Mouse (Mus musculus): ENCODE measurements around the gene Ppp4r2. TPM values are rescaled to one million over a fixed set of nuclear protein-coding genes. Genes with fewer than 3 reads are reported as not detected.

Gene Ppp4r2
- polyA plus RNA-seq (2015; fragmentation: Nextera tagmentation; extraction: Ambion mirVana): 14.6 and 17.2 TPM in 2 replicates

DNA sequence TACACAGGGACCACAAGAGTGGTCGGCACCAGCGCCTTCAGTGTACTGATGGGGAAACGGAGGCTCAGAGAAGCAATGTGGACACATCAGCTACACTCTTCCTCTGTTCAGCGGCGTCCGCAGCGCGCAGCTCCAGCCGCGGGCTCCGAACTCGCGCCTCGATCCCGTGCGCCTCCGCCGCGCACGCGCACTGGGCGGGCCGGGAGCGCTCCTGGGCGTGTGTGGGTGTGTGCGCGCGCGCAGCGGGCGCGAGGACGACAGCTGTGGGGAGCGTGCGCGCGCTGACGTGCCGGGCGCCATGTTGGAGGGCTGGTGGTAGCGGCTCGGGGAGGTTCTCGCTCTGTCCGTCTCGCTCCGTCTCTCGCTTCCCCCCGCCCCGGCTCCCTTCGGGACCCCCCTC is at the start of gene Ppp4r2:
Gene Ppp4r2 (plus strand): TSS at position 268 of the 400 bp plus-strand sequence.
- Histone ChIP-seq H3K9ac (peak within 1 kb of the TSS; percentile 76), H3K27ac (peak within 1 kb of the TSS; percentile 86), H3K9me3 (no peaks in the 10 kb centered on the region), H3K4me1 (replicated peaks) (0 out of 2 replicates have a peak, but pooled peaks cover 9% of the 10 kb centered on the region), H3K27me3 (replicated peaks) (no peaks in the 10 kb centered on the region), H3K4me2 (replicated peaks) (peak within 1 kb of the TSS; percentile 58), H3K4me3 (replicated peaks) (peak within 1 kb of the TSS; percentile 77), H3K36me3 (peaks cover 6% of the 10 kb centered on the region; the same call in 1 of the 2 replicates)
- ATAC-seq: peak; percentile 97
- WGBS: under 1% methylated on average over 40 of the region's 50 CpGs

DNA sequence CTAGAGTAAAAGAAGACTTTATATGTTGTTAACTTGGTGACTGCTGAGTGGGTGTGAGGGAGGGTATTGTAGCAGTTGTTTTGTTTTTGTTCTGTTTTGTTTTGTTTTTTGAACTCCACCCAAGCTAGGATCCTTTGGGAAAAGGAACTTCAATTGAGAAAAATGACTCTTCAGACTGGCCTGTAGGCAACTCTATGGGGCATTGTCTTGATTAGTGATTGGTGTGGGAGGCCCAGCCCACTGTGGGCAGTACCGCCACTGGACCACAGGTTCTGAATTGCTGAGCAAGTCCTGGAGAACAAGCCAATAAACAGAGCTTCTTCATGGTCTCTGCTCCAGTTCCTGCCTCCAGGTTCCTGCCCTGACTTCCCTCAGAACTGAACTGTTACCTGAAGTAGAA is 45.7 kb upstream of the Ppp4r2 start:
- Histone ChIP-seq H3K27ac (no peak overlapping the region), H3K4me1 (replicated peaks) (no peaks in the 10 kb centered on the region), H3K9me3 (no peaks in the 10 kb centered on the region), H3K9ac (no peak overlapping the region), H3K27me3 (replicated peaks) (no peaks in the 10 kb centered on the region), H3K4me3 (replicated peaks) (no peak overlapping the region), H3K36me3 (no peaks in the 10 kb centered on the region), H3K4me2 (replicated peaks) (no peak overlapping the region)
- WGBS: 97% methylated on average over 1 of the region's 1 CpGs
- no peak for ATAC-seq

DNA sequence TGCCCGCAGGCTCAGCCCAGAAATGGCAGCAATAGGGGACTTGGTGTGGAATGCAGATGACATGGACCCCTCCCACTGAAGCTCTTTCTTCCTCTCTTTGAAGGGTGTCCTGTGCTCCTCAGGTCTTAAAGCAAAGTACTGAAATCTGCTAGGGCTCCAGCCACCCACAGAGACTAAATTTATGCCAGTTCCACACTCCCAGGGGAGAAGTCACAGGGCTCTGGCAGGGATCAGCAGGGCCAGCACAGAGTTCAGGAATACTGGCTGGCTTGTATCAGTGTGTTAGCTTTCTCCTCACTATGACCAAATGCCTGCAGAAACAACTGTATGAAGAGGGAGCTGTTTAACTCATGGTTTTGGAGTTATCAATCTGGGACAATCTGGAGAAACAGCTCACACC is 44.3 kb upstream of the Ppp4r2 start:
- no peaks in the 10 kb centered on the region for H3K27me3 ChIP-seq (replicated peaks)
- no peaks in the 10 kb centered on the region for H3K36me3 ChIP-seq
- no peaks in the 10 kb centered on the region for H3K4me1 ChIP-seq (replicated peaks)
- no peak overlapping the region for H3K27ac ChIP-seq
- no peak overlapping the region for H3K4me2 ChIP-seq (replicated peaks)
- H3K9ac ChIP-seq: no peak overlapping the region
- WGBS: 79% methylated on average over 1 of the region's 1 CpGs
- H3K4me3 ChIP-seq (replicated peaks): no peak overlapping the region
- H3K9me3 ChIP-seq: no peaks in the 10 kb centered on the region
- no peak for ATAC-seq

DNA sequence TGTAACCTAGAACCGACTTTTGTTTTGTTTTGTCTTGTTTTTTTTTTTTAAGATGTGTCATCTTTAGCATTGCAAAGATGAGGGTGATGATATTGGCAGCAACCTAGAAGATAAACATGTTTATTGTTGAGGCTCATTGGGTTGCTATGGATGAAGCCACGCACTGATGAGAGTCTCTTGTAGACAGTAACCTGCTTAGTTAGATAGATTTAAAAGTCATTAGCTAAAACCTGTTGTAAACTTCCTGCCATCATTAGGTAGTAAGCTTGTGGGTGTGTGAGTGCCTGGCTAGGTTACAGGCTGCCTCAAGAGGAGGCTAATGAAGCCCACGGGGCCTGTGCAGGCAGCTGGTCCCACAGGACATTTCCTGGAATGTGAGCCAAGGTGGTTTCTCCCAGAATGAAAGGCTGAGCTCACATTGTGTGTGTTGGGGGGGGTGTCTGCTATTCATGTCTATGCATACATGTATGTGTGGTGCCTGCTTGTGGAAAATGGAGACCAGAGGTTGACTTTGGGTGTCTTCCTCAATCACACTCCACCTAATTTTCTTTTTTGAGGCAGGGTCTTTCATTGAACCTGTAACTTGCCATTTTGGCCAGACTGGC is 41.3 kb upstream of the Ppp4r2 start:
- H3K4me1 ChIP-seq (replicated peaks): no peaks in the 10 kb centered on the region
- no peaks in the 10 kb centered on the region for H3K36me3 ChIP-seq
- no peaks in the 10 kb centered on the region for H3K27me3 ChIP-seq (replicated peaks)
- ATAC-seq: no peak
- no peak overlapping the region for H3K27ac ChIP-seq
- H3K9me3 ChIP-seq: no peaks in the 10 kb centered on the region
- 62% methylated on average over 3 of the region's 3 CpGs for WGBS
- no peak overlapping the region for H3K9ac ChIP-seq
- H3K4me2 ChIP-seq (replicated peaks): no peak overlapping the region
- H3K4me3 ChIP-seq (replicated peaks): no peak overlapping the region

DNA sequence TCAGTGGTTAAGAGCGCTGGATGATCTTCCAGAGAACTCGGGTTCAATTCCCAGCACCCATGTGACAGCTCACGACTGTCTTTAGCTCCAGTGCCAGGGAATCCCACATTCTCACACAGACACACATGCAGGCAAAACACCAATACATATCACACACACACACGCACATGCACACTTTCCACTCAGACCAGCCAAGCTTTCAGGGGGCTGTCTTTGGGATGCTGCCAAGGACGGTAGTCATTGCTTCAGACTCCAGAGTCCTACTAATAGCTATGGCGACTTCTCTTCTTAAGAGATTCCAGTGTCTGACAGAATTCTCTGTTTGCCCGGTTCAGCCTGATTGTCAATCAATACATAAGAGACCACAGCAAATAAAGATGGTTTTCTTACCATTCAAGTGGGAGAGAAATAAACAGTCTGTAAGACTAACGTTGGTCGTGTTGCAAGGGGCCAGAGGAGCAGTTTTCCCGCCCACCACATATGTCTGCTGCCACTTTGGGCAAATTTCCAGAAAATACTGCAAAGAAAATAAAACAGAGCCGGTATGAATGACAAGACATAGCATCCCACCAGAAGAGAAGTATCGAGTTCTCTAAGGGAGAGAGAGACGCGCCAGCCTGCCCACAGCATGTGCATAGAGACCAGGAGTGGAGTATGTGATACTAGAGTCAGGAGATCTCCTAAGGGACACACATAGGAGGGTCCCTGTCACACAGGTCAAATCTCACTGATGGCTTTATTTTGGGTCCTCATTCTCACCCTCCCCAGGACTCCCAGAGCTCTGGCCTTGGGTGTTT is 40.3 kb upstream of the Ppp4r2 start:
- Histone ChIP-seq H3K27ac (no peak overlapping the region), H3K4me2 (replicated peaks) (no peak overlapping the region), H3K27me3 (replicated peaks) (no peaks in the 10 kb centered on the region), H3K36me3 (no peaks in the 10 kb centered on the region), H3K9me3 (no peaks in the 10 kb centered on the region), H3K4me1 (replicated peaks) (no peaks in the 10 kb centered on the region), H3K9ac (no peak overlapping the region), H3K4me3 (replicated peaks) (no peak overlapping the region)
- no peak for ATAC-seq
- 61% methylated on average over 14 of the region's 14 CpGs for WGBS

DNA sequence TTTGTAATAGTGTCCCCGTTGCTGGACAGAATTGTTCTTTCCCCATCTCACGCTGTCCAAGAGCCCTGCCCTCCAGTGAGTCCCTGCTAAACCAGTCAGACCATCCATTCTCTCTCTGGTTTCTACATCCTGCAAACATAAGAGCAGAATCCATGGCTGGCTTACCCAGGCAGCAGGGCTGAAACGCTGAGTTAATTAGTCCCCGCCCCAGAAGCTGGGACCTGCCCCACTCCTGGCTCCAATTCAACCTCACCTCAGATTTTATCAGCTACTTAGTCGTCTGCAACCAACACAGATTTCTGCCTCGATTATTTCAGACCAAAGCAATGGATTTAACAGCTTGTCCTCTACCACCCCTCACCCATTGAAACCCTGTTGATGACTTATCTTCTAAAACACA is 37.6 kb upstream of the Ppp4r2 start:
- H3K9ac ChIP-seq: no peak overlapping the region
- WGBS: 44% methylated on average over 6 of the region's 6 CpGs
- no peaks in the 10 kb centered on the region for H3K36me3 ChIP-seq
- no peak overlapping the region for H3K4me2 ChIP-seq (replicated peaks)
- H3K4me1 ChIP-seq (replicated peaks): no peaks in the 10 kb centered on the region
- H3K4me3 ChIP-seq (replicated peaks): no peak overlapping the region
- H3K27me3 ChIP-seq (replicated peaks): no peaks in the 10 kb centered on the region
- H3K9me3 ChIP-seq: no peaks in the 10 kb centered on the region
- H3K27ac ChIP-seq: no peak overlapping the region
- ATAC-seq: no peak

DNA sequence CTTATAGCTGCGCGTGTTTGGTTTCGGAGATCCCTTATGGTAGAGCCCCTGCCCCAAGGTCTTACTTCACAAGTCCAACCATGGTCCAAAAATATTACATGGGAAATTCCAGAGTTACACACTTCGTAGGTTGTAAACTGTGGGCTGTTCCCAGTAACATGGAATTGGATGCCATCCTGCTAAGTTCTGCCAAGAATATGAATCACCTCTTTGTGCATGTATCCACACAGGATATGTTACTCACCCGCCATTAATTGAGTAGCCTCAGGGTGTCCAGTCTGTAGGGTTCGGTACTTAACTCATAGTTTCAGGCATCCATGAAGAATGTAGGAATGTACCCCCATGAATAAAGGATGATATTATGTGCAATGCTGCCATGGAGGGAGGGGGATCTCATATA is 34.1 kb upstream of the Ppp4r2 start:
- Histone ChIP-seq H3K4me2 (replicated peaks) (no peak overlapping the region), H3K9ac (no peak overlapping the region), H3K4me3 (replicated peaks) (no peak overlapping the region), H3K4me1 (replicated peaks) (no peaks in the 10 kb centered on the region), H3K27me3 (replicated peaks) (no peaks in the 10 kb centered on the region), H3K27ac (no peak overlapping the region), H3K36me3 (no peaks in the 10 kb centered on the region), H3K9me3 (no peaks in the 10 kb centered on the region)
- WGBS: 84% methylated on average over 6 of the region's 6 CpGs
- no peak for ATAC-seq

DNA sequence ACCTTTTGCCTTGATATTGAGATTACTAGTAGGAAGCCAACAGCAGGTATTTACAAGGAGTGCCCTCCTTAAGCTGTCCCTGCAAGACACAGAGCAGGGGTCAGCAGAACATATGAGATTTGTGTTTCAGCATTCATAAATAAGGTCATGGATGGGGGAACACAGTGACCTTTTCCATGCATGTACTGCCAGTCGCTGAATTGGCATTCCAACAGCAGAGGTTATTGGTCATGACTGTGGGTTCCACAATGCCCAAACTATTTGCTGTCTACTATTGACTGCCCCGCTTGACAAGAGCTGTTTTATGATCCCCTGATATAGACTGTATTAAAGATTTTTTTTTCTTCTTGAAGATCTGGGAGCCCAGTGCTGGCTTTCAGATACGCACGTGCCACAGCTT is 33.7 kb upstream of the Ppp4r2 start:
- Histone ChIP-seq H3K4me1 (replicated peaks) (no peaks in the 10 kb centered on the region), H3K4me3 (replicated peaks) (no peak overlapping the region), H3K9ac (no peak overlapping the region), H3K27ac (no peak overlapping the region), H3K27me3 (replicated peaks) (no peaks in the 10 kb centered on the region), H3K9me3 (no peaks in the 10 kb centered on the region), H3K36me3 (no peaks in the 10 kb centered on the region), H3K4me2 (replicated peaks) (no peak overlapping the region)
- 90% methylated on average over 4 of the region's 4 CpGs for WGBS
- no peak for ATAC-seq

DNA sequence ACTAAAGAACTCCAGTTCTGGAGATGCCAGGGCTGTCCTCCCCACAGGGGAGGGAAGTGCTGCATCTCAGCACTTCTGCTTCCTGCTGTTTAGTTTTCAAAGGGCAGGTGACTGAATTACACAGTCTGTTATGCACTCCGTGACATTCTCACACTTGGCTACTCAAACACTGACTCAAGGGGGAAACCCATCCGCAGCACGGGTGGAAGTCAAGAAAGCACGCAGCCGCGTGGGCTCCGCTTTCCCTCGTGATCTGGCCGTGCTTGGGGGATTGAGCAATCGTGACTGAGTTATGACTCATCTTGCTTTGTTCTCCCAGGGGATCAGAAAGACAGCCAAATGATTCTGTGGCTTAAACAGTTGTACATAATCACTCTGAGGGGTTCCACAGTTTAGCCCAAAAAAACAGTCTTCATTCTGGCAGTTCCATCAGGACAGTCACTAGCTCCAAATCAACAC is 32.9 kb upstream of the Ppp4r2 start:
- Histone ChIP-seq H3K4me1 (replicated peaks) (no peaks in the 10 kb centered on the region), H3K27ac (no peak overlapping the region), H3K27me3 (replicated peaks) (no peaks in the 10 kb centered on the region), H3K4me2 (replicated peaks) (0 out of 2 replicates have a peak overlapping the region, but pooled peaks have one; percentile 19), H3K9ac (no peak overlapping the region), H3K9me3 (no peaks in the 10 kb centered on the region), H3K4me3 (replicated peaks) (no peak overlapping the region), H3K36me3 (no peaks in the 10 kb centered on the region)
- 30% methylated on average over 10 of the region's 10 CpGs for whole genome bisulfite sequencing
- ATAC-seq: peak; percentile 24; the same call in 1 of the 2 replicates

DNA sequence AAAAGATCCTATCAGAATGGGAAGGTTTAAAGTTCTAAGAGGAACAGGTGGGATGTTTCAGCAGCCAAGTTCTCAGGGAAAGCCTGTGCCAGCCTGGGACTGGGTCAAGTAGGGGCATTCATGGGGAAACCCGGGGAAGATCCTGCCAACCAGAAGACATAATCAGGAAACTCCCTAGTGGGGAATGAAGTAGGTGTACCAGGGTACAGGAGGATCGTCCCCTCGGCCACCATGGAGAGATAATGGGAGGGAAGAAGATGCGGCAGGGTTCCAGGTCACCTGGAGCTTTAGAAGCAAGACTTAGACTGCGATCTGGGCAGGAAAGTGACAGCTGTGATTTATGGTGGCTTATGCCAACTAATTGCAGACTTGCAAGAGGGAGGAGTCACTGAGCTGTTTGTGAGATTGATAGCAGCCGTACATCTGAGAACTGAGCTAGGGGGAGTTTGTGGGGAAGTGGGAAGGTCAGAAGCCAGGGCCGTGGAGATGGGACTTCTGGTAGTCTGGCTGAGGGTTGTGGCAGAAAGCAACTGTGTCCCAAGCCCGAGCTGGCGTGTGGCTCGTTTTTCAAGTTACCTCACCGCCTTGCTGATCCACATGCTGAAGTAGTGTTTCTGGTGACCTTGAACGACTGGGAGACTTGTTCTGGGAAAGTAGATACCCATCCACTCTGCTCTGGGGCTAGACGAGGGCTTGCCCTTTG is 30.9 kb upstream of the Ppp4r2 start:
- Histone ChIP-seq H3K36me3 (no peaks in the 10 kb centered on the region), H3K27ac (no peak overlapping the region), H3K9me3 (no peaks in the 10 kb centered on the region), H3K27me3 (replicated peaks) (no peaks in the 10 kb centered on the region), H3K9ac (no peak overlapping the region), H3K4me3 (replicated peaks) (no peak overlapping the region), H3K4me1 (replicated peaks) (no peaks in the 10 kb centered on the region), H3K4me2 (replicated peaks) (peak overlapping the region; percentile 32)
- peak; percentile 81 for ATAC-seq
- WGBS: 36% methylated on average over 13 of the region's 13 CpGs

DNA sequence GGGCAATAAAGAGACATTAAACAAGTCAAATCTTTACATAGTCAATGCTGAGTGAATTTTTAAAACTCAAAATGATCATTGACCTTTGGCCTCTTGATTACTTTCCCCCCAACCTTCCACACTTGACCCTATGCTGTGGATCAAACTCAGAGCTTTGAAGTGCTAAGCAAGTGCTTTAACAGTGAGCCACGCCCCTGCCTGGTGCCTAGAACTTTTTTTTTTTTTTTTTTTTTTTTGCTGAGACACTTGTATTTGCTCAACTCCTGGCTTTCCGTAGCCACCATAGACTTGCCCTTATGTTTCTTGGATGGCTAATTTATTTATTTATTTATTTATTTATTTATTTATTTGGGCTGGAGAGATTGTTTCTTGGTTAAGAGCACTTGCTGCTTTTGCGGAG is 30.2 kb upstream of the Ppp4r2 start:
- H3K4me2 ChIP-seq (replicated peaks): peak overlapping the region; percentile 32; the same call in 1 of the 2 replicates
- H3K27me3 ChIP-seq (replicated peaks): no peaks in the 10 kb centered on the region
- H3K9me3 ChIP-seq: no peaks in the 10 kb centered on the region
- WGBS: 63% methylated on average over 3 of the region's 3 CpGs
- no peak overlapping the region for H3K4me3 ChIP-seq (replicated peaks)
- no peak; the same call in 1 of the 2 replicates for ATAC-seq
- H3K4me1 ChIP-seq (replicated peaks): no peaks in the 10 kb centered on the region
- H3K36me3 ChIP-seq: no peaks in the 10 kb centered on the region
- no peak overlapping the region for H3K27ac ChIP-seq
- no peak overlapping the region for H3K9ac ChIP-seq

DNA sequence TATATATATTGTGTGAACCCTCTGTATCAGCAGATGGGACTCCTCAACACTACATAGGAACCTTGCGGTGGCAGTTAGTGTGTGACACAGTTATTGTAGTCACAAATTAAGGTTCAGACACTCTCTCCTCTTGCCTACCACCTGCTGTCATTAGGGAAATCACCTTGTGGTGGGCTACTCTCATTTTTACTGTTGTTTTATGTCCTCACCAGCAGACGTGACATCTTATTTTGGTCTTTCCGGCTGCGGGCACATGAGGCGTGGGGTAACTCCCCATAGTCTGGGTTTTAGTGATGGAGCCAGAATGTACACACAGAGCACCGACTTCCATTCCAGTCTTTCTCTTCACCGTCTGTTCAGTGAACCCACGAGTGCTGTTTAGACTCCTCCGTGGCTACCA is 26.2 kb upstream of the Ppp4r2 start:
- WGBS: 87% methylated on average over 9 of the region's 9 CpGs
- H3K27me3 ChIP-seq (replicated peaks): no peaks in the 10 kb centered on the region
- H3K4me1 ChIP-seq (replicated peaks): no peaks in the 10 kb centered on the region
- H3K4me2 ChIP-seq (replicated peaks): no peak overlapping the region
- no peak overlapping the region for H3K9ac ChIP-seq
- H3K36me3 ChIP-seq: no peaks in the 10 kb centered on the region
- no peak overlapping the region for H3K4me3 ChIP-seq (replicated peaks)
- ATAC-seq: no peak
- H3K9me3 ChIP-seq: no peaks in the 10 kb centered on the region
- H3K27ac ChIP-seq: no peak overlapping the region

Data from intestine, embryonic 15.5 days (tissue).